Mouse (Mus musculus) lung, embryonic 16.5 days (tissue): ENCODE measurements around the gene Olfr1164. TPM values are rescaled to one million over a fixed set of nuclear protein-coding genes. Genes with fewer than 3 reads are reported as not detected.

Experiments
- ATAC-seq: fragments of 200-750 bp; cut with Nextera tagmentation; 2 replicates; pipeline ENCODE4 v1.8.0; 2017; ENCODE audit warnings: low read depth, mild to moderate bottlenecking, moderate library complexity
- H3K27ac ChIP-seq: fragments of 300-500 bp; sonication (generic); 2 replicates; pipeline ENCODE4 v1.5.1; 2014; ENCODE audit warnings: mild to moderate bottlenecking, control low read depth, low read length
- H3K27me3 ChIP-seq: fragments of 300-500 bp; sonication (generic); 2 replicates; pipeline ENCODE4 v1.6.1; 2014; ENCODE audit warnings: low read depth, low read length, mixed read lengths; ENCODE audit not compliant: control insufficient read depth, insufficient read depth
- H3K36me3 ChIP-seq: fragments of 300-500 bp; sonication (generic); 2 replicates; pipeline ENCODE4 v1.6.1; 2014; ENCODE audit warnings: low read length; ENCODE audit not compliant: control insufficient read depth, insufficient read depth
- H3K4me1 ChIP-seq: fragments of 300-500 bp; sonication (generic); replicated peaks from 2 replicates; pipeline ENCODE4 v1.6.1; 2014; ENCODE audit warnings: low read length, mixed read lengths; ENCODE audit not compliant: control insufficient read depth, insufficient read depth
- H3K4me2 ChIP-seq: fragments of 300-500 bp; sonication (generic); 2 replicates; pipeline ENCODE4 v1.6.1; 2014; ENCODE audit warnings: low read depth, low read length, control low read depth
- H3K4me3 ChIP-seq: fragments of 300-500 bp; sonication (generic); 2 replicates; pipeline ENCODE4 v1.5.1; 2014; ENCODE audit warnings: mild to moderate bottlenecking, low read length, control low read depth
- H3K9ac ChIP-seq: fragments of 300-500 bp; sonication (generic); 2 replicates; pipeline ENCODE4 v1.6.1; 2014; ENCODE audit warnings: low read length, control low read depth
- H3K9me3 ChIP-seq: fragments of 300-500 bp; sonication (generic); 2 replicates; pipeline ENCODE4 v1.6.1; 2016; ENCODE audit warnings: low read length; ENCODE audit not compliant: control insufficient read depth
- WGBS: fragments of 180-500 bp; shearing (Covaris S2); extraction: QIAGEN DNeasy Blood & Tissue Kit; methylation state at CpG from one replicate; pipeline ENCODE4 v1.1.7; 2014; 5-methylcytosine and 5-hydroxymethylcytosine counted together
- polyA plus RNA-seq: library from polyadenylated mRNA; unstranded; fragments of >200 nt; fragmentation: Nextera tagmentation; extraction: Ambion mirVana; gene quantifications from 2 replicates; pipeline ENCODE4 v1.2.1, GENCODE M21; 2015

Gene Olfr1164
- polyA plus RNA-seq, result not detected in 2 replicates

DNA sequence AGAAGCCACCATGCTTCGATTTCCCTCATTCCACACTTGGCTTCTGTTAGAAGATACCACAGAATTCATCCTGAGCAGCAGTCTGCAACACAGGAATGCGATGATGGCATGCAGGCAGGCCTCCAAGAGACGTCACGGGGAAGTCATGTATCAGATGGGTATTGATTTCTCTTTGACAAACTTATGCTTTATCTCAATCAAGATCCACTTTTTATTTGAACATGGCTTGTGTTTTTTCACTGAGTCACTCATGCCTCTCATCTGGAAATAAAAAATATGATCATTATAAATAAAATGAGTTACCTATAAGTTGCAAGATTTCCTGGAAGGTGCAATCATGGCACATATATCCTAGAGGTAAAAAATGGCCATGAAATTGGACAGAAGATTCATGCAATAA lies at the start of gene Olfr1164:
TSS of gene Olfr1164 (minus strand) at position 101 of the 400 bp plus-strand sequence.
- no peak within 1 kb of the TSS for H3K9ac ChIP-seq
- no peaks in the 10 kb centered on the region for H3K4me1 ChIP-seq
- H3K4me3 ChIP-seq, result no peak within 1 kb of the TSS
- H3K27me3 ChIP-seq, result no peaks in the 10 kb centered on the region
- H3K4me2 ChIP-seq, result no peak within 1 kb of the TSS
- WGBS, result 70% methylated on average over 4 of the region's 4 CpGs
- no peak within 1 kb of the TSS for H3K27ac ChIP-seq
- ATAC-seq, result no peak
- no peaks in the 10 kb centered on the region for H3K9me3 ChIP-seq
- no peaks in the 10 kb centered on the region for H3K36me3 ChIP-seq

- H3K27me3 ChIP-seq, result no peaks in the 10 kb centered on the region
- no peak within 1 kb of the TSS for H3K4me2 ChIP-seq
- whole genome bisulfite sequencing, result 86% methylated on average over 1 of the region's 1 CpGs
- H3K9me3 ChIP-seq, result no peaks in the 10 kb centered on the region
- H3K36me3 ChIP-seq, result no peaks in the 10 kb centered on the region
- ATAC-seq, result no peak
- H3K4me1 ChIP-seq, result no peaks in the 10 kb centered on the region
- no peak within 1 kb of the TSS for H3K9ac ChIP-seq
- no peak within 1 kb of the TSS for H3K27ac ChIP-seq
- no peak within 1 kb of the TSS for H3K4me3 ChIP-seq
Observed at GRCm38 (mm10) chr2:88128172-88128571, 34.4 kb upstream of the Olfr1164 start, which contains the start of gene Olfr1166. TSS of gene Olfr1166 (minus strand) at chr2:88128272.

- Histone ChIP-seq H3K27ac (no peak within 1 kb of the TSS), H3K9ac (no peak within 1 kb of the TSS), H3K27me3 (no peaks in the 10 kb centered on the region), H3K4me1 (no peaks in the 10 kb centered on the region), H3K9me3 (no peaks in the 10 kb centered on the region), H3K4me3 (no peak within 1 kb of the TSS), H3K4me2 (no peak within 1 kb of the TSS), H3K36me3 (no peaks in the 10 kb centered on the region)
- ATAC-seq, result no peak
Observed at GRCm38 (mm10) chr2:88071730-88072129, 22.0 kb downstream of the Olfr1164 start, which contains the start of gene Olfr1163. TSS of gene Olfr1163 (minus strand) at chr2:88071830.

- Histone ChIP-seq H3K27ac (no peak overlapping the region), H3K27me3 (no peaks in the 10 kb centered on the region), H3K4me3 (no peak overlapping the region), H3K4me2 (no peak overlapping the region), H3K9me3 (no peaks in the 10 kb centered on the region), H3K36me3 (no peaks in the 10 kb centered on the region), H3K9ac (no peak overlapping the region), H3K4me1 (no peaks in the 10 kb centered on the region)
- ATAC-seq, result no peak
- WGBS, result 79% methylated on average over 2 of the region's 2 CpGs
Observed at GRCm38 (mm10) chr2:88063587-88063986, 30.2 kb downstream of the Olfr1164 start.

GRCm38 (mm10) chr2:88051029-88051428 lies 42.7 kb downstream of the Olfr1164 start, which contains the start of gene Olfr1162:
TSS of gene Olfr1162 (minus strand) at chr2:88051129.
- no peak within 1 kb of the TSS for H3K4me3 ChIP-seq
- no peaks in the 10 kb centered on the region for H3K9me3 ChIP-seq
- WGBS, result 79% methylated on average over 1 of the region's 1 CpGs
- no peak within 1 kb of the TSS for H3K9ac ChIP-seq
- no peak for ATAC-seq
- H3K4me1 ChIP-seq, result no peaks in the 10 kb centered on the region
- no peaks in the 10 kb centered on the region for H3K27me3 ChIP-seq
- H3K27ac ChIP-seq, result no peak within 1 kb of the TSS
- no peak within 1 kb of the TSS for H3K4me2 ChIP-seq
- no peaks in the 10 kb centered on the region for H3K36me3 ChIP-seq

Other genes starting within 250 kb of the Olfr1164 start
- gene Olfr1150-ps1, start 250.0 kb downstream of the Olfr1164 start, polyA plus RNA-seq, result not detected in 2 replicates
- gene Olfr1151, start 238.1 kb downstream of the Olfr1164 start, polyA plus RNA-seq, result not detected in 2 replicates
- gene Olfr1152, start 227.5 kb downstream of the Olfr1164 start, polyA plus RNA-seq, result not detected in 2 replicates
- gene Olfr1153, start 199.0 kb downstream of the Olfr1164 start, polyA plus RNA-seq, result not detected in 2 replicates
- gene Olfr1154, start 188.8 kb downstream of the Olfr1164 start, polyA plus RNA-seq, result not detected in 2 replicates
- not detected in 2 replicates for gene Olfr1155, start 148.8 kb downstream of the Olfr1164 start, polyA plus RNA-seq
- not detected in 2 replicates for gene Olfr1156, start 140.9 kb downstream of the Olfr1164 start, polyA plus RNA-seq
- gene Olfr1157, start 125.7 kb downstream of the Olfr1164 start, polyA plus RNA-seq, result not detected in 2 replicates
- gene Olfr74, start 119.3 kb downstream of the Olfr1164 start, polyA plus RNA-seq, result not detected in 2 replicates
- gene Olfr1158, start 103.9 kb downstream of the Olfr1164 start, polyA plus RNA-seq, result not detected in 2 replicates
- gene Olfr1160, start 85.7 kb downstream of the Olfr1164 start, polyA plus RNA-seq, result not detected in 2 replicates
- gene Olfr1161, start 71.2 kb downstream of the Olfr1164 start, polyA plus RNA-seq, result not detected in 2 replicates
- not detected in 2 replicates for gene Olfr73, start 56.3 kb downstream of the Olfr1164 start, polyA plus RNA-seq
- not detected in 2 replicates for gene Olfr1162, start 42.8 kb downstream of the Olfr1164 start, polyA plus RNA-seq
- not detected in 2 replicates for gene Olfr1163, start 22.1 kb downstream of the Olfr1164 start, polyA plus RNA-seq
- gene Olfr1166, start 34.3 kb upstream of the Olfr1164 start, polyA plus RNA-seq, result not detected in 2 replicates
- not detected in 2 replicates for gene Olfr1167, start 61.2 kb upstream of the Olfr1164 start, polyA plus RNA-seq
- gene Olfr1168, start 87.9 kb upstream of the Olfr1164 start, polyA plus RNA-seq, result not detected in 2 replicates
- not detected in 2 replicates for gene Olfr1170, start 134.4 kb upstream of the Olfr1164 start, polyA plus RNA-seq
- not detected in 2 replicates for gene Olfr1173, start 185.9 kb upstream of the Olfr1164 start, polyA plus RNA-seq
- not detected in 2 replicates for gene Olfr1174-ps, start 221.2 kb upstream of the Olfr1164 start, polyA plus RNA-seq
- not detected in 2 replicates for gene Olfr1175-ps, start 233.2 kb upstream of the Olfr1164 start, polyA plus RNA-seq
- not detected in 2 replicates for gene Olfr1176, start 242.8 kb upstream of the Olfr1164 start, polyA plus RNA-seq